Mouse (Mus musculus): ENCODE data around the gene C030005K15Rik. TPM values are rescaled to one million over a fixed set of nuclear protein-coding genes. Genes with fewer than 3 reads are reported as not detected.

Gene C030005K15Rik
- polyA plus RNA-seq, 1 experiment = not detected

- WGBS = 83% methylated on average over 1 of the region's 1 CpGs
- Histone ChIP-seq H3K27ac (ENCODE audit: control insufficient read depth, insufficient read depth, low read depth, low read length, poor library complexity) (no peak overlapping the region), H3K4me3 (replicated peaks; ENCODE audit: control insufficient read depth, low read depth, low read length) (no peak overlapping the region), H3K4me1 (ENCODE audit: control insufficient read depth, insufficient read depth, low read length) (no peaks in the 10 kb centered on the region)
- TF ChIP-seq CTCF (IDR thresholded peaks at IDR 0.05; ENCODE audit: control insufficient read depth, insufficient read depth, low read length) = no peak
- no peak for TF ChIP-seq POLR2A (IDR thresholded peaks at IDR 0.05; ENCODE audit: borderline replicate concordance, control insufficient read depth, low read depth, low read length)
Measured at GRCm38 (mm10) chr10:97687198-97687597, 39.4 kb downstream of the C030005K15Rik start.

- no peak overlapping the region for H3K4me3 ChIP-seq (replicated peaks; ENCODE audit: control insufficient read depth, low read depth, low read length)
- TF ChIP-seq POLR2A (IDR thresholded peaks at IDR 0.05; ENCODE audit: borderline replicate concordance, control insufficient read depth, low read depth, low read length) = no peak
- TF ChIP-seq CTCF (IDR thresholded peaks at IDR 0.05; ENCODE audit: control insufficient read depth, insufficient read depth, low read length) = no peak
- H3K27ac ChIP-seq (ENCODE audit: control insufficient read depth, insufficient read depth, low read depth, low read length, poor library complexity) = no peak overlapping the region
- no peaks in the 10 kb centered on the region for H3K4me1 ChIP-seq (ENCODE audit: control insufficient read depth, insufficient read depth, low read length)
Measured at GRCm38 (mm10) chr10:97682981-97683380, 43.6 kb downstream of the C030005K15Rik start.

Other genes starting within 250 kb of the C030005K15Rik start
- 6.1 and 19.8 TPM in 2 replicates for gene Dcn, start 247.1 kb downstream of the C030005K15Rik start, polyA plus RNA-seq (2011; ENCODE audit: insufficient read depth, insufficient read length, low replicate concordance, missing spikeins)
- 5.8 and 11.6 TPM in 2 replicates for gene Lum, start 161.6 kb downstream of the C030005K15Rik start, polyA plus RNA-seq (2011; ENCODE audit: insufficient read depth, insufficient read length, low replicate concordance, missing spikeins)
- not detected in 2 replicates for gene Kera, start 119.9 kb downstream of the C030005K15Rik start, polyA plus RNA-seq (2011; ENCODE audit: insufficient read depth, insufficient read length, low replicate concordance, missing spikeins)
- not detected in 2 replicates for gene Epyc, start 82.7 kb downstream of the C030005K15Rik start, polyA plus RNA-seq (2011; ENCODE audit: insufficient read depth, insufficient read length, low replicate concordance, missing spikeins)
- gene Ccer1, start 33.7 kb downstream of the C030005K15Rik start, polyA plus RNA-seq (2011; ENCODE audit: insufficient read depth, insufficient read length, low replicate concordance, missing spikeins) = not detected in 2 replicates

Data from bone marrow, adult 2 months (tissue).